Mouse (Mus musculus): ENCODE measurements at regions not wholly inside any gene's neighbourhood (a gene's known extent, or its start where the extent isn't known, plus 50 kb on each side); places are given as distances from the start of the nearest gene placed in this dataset.

- TF ChIP-seq CTCF (IDR thresholded peaks at IDR 0.05; ENCODE audit: borderline replicate concordance, control insufficient read depth, extremely low read depth, insufficient read depth, low read length, poor library complexity) (no peak), POLR2A (IDR thresholded peaks at IDR 0.05; ENCODE audit: control insufficient read depth, extremely low read depth, insufficient read depth, low read length, poor library complexity) (no peak)
Observed at GRCm38 (mm10) chr8:115428528-115429290, 278.9 kb downstream of the Maf start.
